Mouse (Mus musculus) cerebellum, adult 2 months (tissue): ENCODE results near the gene Spry1. TPM values are rescaled to one million over a fixed set of nuclear protein-coding genes. Genes with fewer than 3 reads are reported as not detected.
A peak's percentile ranks its signal among the peaks of the same experiment; 100 is the strongest.

Source experiments
- DNase-seq, 2 experiments: peaks; one replicate each; pipeline ENCODE4 v3.0.0; 2021
- H3K27ac ChIP-seq: fragments of 200-500 bp; 2 replicates; pipeline ENCODE4 v1.5.1; 2012; ENCODE audit warnings: low read length, control low read depth, inconsistent platforms; ENCODE audit not compliant: insufficient read depth
- H3K27me3 ChIP-seq: fragments of 200-500 bp; 2 replicates; pipeline ENCODE4 v1.6.1; 2012; ENCODE audit warnings: inconsistent platforms, mild to moderate bottlenecking, low read length, moderate library complexity; ENCODE audit not compliant: control insufficient read depth, insufficient read depth
- H3K4me1 ChIP-seq: fragments of 200-500 bp; 2 replicates; pipeline ENCODE4 v1.6.1; 2011; ENCODE audit warnings: low read length; ENCODE audit not compliant: control insufficient read depth, insufficient read depth
- H3K4me3 ChIP-seq: fragments of 200-500 bp; replicated peaks from 2 replicates; pipeline ENCODE3; 2011; ENCODE audit warnings: mild to moderate bottlenecking, low read depth, low read length, control low read depth; ENCODE audit not compliant: insufficient read depth
- CTCF ChIP-seq: fragments of 200-500 bp; IDR thresholded peaks from 2 replicates; pipeline ENCODE4 v1.5.1; 2011; ENCODE audit warnings: low read depth, mild to moderate bottlenecking, control low read depth, low read length, moderate library complexity, borderline replicate concordance; ENCODE audit not compliant: insufficient read depth
- POLR2A ChIP-seq: fragments of 200-500 bp; IDR thresholded peaks from 2 replicates; pipeline ENCODE4 v1.6.1; 2011; ENCODE audit warnings: low read length, control low read depth, borderline replicate concordance; ENCODE audit not compliant: insufficient read depth
- WGBS: fragments of 180-500 bp; shearing (Covaris S2); methylation state at CpG from one replicate; pipeline ENCODE4 v1.1.7; 2018; 5-methylcytosine and 5-hydroxymethylcytosine counted together
- polyA plus RNA-seq: library from polyadenylated mRNA; depleted of rRNA; stranded (reverse); fragments of >200 nt; gene quantifications from 2 replicates; pipeline ENCODE4 v1.2.3, GENCODE M21; 2012

Spry1 gene
- polyA plus RNA-seq, 1 experiment, result 11.6 TPM

- Histone ChIP-seq H3K4me1 (no peaks in the 10 kb centered on the region), H3K27ac (no peak overlapping the region), H3K4me3 (peak overlapping the region; percentile 40), H3K27me3 (no peaks in the 10 kb centered on the region)
- TF ChIP-seq POLR2A (no peak), CTCF (no peak)
- WGBS, result 10% methylated on average over 16 of the region's 16 CpGs
- DNase-seq, result no peak
Measured at GRCm38 (mm10) chr3:37653935-37654729, 14.4 kb downstream of the Spry1 start.

GRCm38 (mm10) chr3:37654787-37655186, 15.0 kb downstream of the Spry1 start:
- Histone ChIP-seq H3K27me3 (no peaks in the 10 kb centered on the region), H3K27ac (no peak overlapping the region), H3K4me3 (no peak overlapping the region), H3K4me1 (no peaks in the 10 kb centered on the region)
- no peak for TF ChIP-seq CTCF
- no peak for TF ChIP-seq POLR2A
- DNase-seq, result no peak
- 76% methylated on average over 6 of the region's 6 CpGs for WGBS

- 30% methylated on average over 20 of the region's 20 CpGs for WGBS
- peak; percentile 32 to 34 for DNase-seq
- no peak overlapping the region for H3K27ac ChIP-seq
- H3K4me1 ChIP-seq, result no peaks in the 10 kb centered on the region
- H3K27me3 ChIP-seq, result no peaks in the 10 kb centered on the region
- no peak for TF ChIP-seq CTCF
- TF ChIP-seq POLR2A, result no peak
- H3K4me3 ChIP-seq, result peak overlapping the region; percentile 5
Measured at GRCm38 (mm10) chr3:37655933-37656633, 16.3 kb downstream of the Spry1 start.

GRCm38 (mm10) chr3:37657009-37657408, 17.3 kb downstream of the Spry1 start:
- TF ChIP-seq CTCF (no peak), POLR2A (no peak)
- DNase-seq, result no peak
- Histone ChIP-seq H3K4me3 (no peak overlapping the region), H3K4me1 (no peaks in the 10 kb centered on the region), H3K27me3 (no peaks in the 10 kb centered on the region), H3K27ac (no peak overlapping the region)
- WGBS, result 46% methylated on average over 8 of the region's 8 CpGs

GRCm38 (mm10) chr3:37658155-37658554, 18.4 kb downstream of the Spry1 start:
- TF ChIP-seq CTCF (no peak), POLR2A (no peak)
- Histone ChIP-seq H3K4me1 (no peaks in the 10 kb centered on the region), H3K4me3 (no peak overlapping the region), H3K27ac (no peak overlapping the region), H3K27me3 (no peaks in the 10 kb centered on the region)
- DNase-seq, result no peak
- 77% methylated on average over 5 of the region's 5 CpGs for WGBS

GRCm38 (mm10) chr3:37659621-37660020, 19.9 kb downstream of the Spry1 start:
- H3K27me3 ChIP-seq, result no peaks in the 10 kb centered on the region
- 84% methylated on average over 6 of the region's 6 CpGs for WGBS
- no peak for TF ChIP-seq CTCF
- TF ChIP-seq POLR2A, result no peak
- DNase-seq, result no peak
- no peak overlapping the region for H3K4me3 ChIP-seq
- no peaks in the 10 kb centered on the region for H3K4me1 ChIP-seq
- H3K27ac ChIP-seq, result no peak overlapping the region

- DNase-seq, result no peak
- H3K27ac ChIP-seq, result no peak overlapping the region
- no peaks in the 10 kb centered on the region for H3K4me1 ChIP-seq
- 40% methylated on average over 9 of the region's 9 CpGs for WGBS
- H3K27me3 ChIP-seq, result no peaks in the 10 kb centered on the region; the same call in 1 of the 2 replicates
- TF ChIP-seq POLR2A, result no peak
- no peak for TF ChIP-seq CTCF
- no peak overlapping the region for H3K4me3 ChIP-seq
Measured at GRCm38 (mm10) chr3:37666291-37667118, 26.8 kb downstream of the Spry1 start.
